Mouse (Mus musculus) layer of hippocampus, postnatal 36 days (tissue): Measurements from ENCODE around the gene Inpp5f. TPM values are rescaled to one million over a fixed set of nuclear protein-coding genes. Genes with fewer than 3 reads are reported as not detected.
A peak's percentile ranks its signal among the peaks of the same experiment; 100 is the strongest.
"Not testable (repeated sequence)": the region's sequence is repeated elsewhere in the genome, so short reads cannot be mapped to it uniquely, and the experiment has no call there.

Experiments
- DNase-seq, 2 experiments: peaks; one replicate each; pipeline ENCODE4 v3.0.0; 2022
- total RNA-seq, 2 experiments: library from RNA; stranded (reverse); gene quantifications; 2 replicates each; pipeline ENCODE4 v1.2.3; 2021

Gene Inpp5f
- total RNA-seq, 2 experiments from 2014 or later: 113 to 130 TPM

GRCm38 (mm10) chr7:128592936-128593241 lies 18.2 kb upstream of the Inpp5f start:
- no peak for DNase-seq

- no peak for DNase-seq
These were observed 14.9 kb upstream of the Inpp5f start for GRCm38 (mm10) chr7:128596274-128596673.

- DNase-seq: no peak
These were observed 12.1 kb upstream of the Inpp5f start for GRCm38 (mm10) chr7:128599072-128599471.

- no peak for DNase-seq
These were observed 9.3 kb upstream of the Inpp5f start for GRCm38 (mm10) chr7:128601826-128602225.

DNA sequence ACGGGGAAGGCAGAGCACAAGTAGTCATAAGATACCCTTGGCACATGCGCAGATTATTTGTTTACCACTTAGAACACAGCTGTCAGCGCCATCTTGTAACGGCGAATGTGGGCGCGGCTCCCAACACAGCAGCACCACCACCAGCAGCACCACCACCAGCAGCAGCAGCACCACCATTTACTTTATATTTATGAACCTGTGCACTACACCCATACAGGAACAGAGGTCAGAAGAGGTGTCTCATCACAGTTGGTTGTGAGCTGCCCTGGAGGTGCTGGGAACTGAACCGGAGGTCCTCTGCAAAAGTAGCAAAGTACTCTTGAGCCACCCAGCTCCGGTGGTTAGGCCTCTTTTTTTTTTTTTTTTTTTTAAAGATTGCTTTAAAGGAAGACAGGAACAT lies 1.2 kb upstream of the Inpp5f start:
- not testable (repeated sequence) for DNase-seq

DNA sequence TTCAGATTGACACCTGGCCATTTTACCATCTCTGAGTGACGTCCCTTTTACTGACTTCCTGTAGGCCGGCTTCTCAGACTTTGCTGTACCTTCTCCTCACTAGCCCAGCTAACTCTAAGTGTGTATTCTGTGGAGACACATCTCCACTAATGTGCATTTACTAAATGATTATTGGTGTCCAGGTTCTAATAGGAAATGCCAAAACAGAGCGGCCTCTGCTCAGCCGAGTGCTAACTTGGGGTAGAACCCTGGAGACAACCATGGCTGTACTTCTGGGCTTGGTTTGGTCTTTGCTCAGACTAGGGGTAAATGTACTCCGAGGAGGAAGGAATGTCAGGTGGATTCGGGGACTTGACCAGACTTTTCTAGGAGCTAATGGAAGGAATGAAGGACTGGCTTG lies 638 bp upstream of the Inpp5f start:
- DNase-seq: no peak

DNA sequence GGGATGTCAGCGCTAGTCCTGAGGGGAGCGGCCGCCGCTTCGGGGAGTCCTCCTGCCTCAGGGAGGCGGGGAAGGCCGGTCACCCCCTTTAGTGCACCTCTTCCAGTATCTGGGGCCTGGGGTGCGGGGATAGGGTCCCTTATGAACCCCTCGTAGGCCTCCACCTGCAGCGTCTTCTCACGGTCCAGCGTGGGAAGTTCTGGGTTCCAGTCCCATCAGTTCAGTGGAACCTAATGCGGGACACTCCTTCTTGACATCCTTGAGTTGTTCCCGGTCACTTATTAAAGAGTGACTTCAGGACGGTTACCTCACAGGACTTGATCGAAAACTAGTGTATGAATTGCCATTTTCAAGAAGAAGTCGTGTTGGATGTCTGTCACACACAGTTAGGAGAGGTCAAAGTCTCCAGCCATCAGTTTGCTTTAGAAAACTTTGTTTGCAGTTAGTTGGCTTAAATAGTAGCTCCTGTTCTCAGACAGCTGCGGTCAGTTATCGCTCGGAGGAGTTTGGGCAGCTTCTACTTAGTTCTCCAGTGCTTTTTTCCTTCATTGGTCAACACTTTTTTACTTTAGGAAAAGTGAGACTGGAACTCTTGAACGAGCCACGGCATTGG lies 777 bp downstream of the Inpp5f start:
- no peak for DNase-seq

- no peak for DNase-seq
These were observed 1.5 kb downstream of the Inpp5f start for GRCm38 (mm10) chr7:128612521-128613181.

DNA sequence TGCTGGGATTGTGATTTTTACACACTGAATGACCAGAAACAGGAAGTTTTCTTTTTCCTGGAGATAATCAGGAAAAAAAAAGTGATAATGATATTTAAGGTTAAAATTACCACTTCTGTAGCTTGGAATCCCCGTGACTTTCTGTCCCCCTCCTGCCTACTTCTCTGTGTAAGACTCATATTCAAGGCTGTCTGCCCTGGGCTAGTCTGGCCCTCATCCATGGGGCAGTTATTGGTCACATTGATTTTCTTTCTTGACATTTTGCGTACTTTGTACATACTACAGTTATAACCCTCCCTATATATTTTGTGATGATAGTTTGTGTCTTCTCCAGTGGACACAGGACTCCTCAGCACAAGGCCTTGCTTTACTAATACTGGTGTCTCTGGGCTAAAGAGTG lies 2.5 kb downstream of the Inpp5f start:
- no peak for DNase-seq

- DNase-seq: no peak
These were observed 6.5 kb downstream of the Inpp5f start for GRCm38 (mm10) chr7:128617587-128617986.

DNA sequence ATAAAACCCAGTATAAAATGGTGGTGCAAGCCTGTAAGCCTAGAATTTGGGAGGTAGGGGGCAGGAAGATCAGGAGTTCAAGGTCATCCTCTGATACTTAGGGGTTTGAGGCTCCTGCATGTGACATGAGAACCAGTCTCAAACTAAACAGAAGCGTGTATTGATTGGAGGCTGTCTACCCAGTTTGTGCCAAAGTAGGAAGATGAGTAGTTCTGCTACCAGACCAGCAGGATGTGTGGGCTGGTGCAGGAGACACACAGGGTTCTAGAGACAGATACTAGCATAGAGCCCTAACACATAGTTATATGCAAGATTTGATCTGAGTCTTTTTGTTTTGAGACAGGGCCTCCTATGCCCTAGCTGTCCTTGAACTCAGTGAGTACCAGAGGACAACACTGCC lies 9.1 kb downstream of the Inpp5f start:
- no peak for DNase-seq

GRCm38 (mm10) chr7:128622266-128622961 lies 11.3 kb downstream of the Inpp5f start:
- DNase-seq: peak; percentile 22 to 33

DNA sequence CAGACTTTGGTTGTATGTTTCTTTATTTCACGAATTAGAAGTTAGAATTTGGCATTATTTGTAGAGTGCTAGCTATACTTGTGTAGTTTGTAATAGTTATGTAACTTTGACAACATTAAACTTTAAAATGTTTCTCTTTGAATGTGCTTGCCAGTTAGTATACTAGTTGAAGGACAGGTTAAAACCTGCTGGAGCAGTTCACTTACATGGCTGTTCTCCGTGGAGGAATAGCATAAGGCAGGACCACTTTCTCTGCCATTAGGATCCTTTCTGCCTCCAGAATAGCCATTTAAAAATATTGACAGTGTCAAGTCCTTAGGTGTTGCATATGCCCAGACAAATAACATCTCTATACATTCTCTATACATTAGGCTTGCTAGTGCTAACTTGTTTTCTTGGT lies 11.9 kb downstream of the Inpp5f start:
- DNase-seq: no peak

DNA sequence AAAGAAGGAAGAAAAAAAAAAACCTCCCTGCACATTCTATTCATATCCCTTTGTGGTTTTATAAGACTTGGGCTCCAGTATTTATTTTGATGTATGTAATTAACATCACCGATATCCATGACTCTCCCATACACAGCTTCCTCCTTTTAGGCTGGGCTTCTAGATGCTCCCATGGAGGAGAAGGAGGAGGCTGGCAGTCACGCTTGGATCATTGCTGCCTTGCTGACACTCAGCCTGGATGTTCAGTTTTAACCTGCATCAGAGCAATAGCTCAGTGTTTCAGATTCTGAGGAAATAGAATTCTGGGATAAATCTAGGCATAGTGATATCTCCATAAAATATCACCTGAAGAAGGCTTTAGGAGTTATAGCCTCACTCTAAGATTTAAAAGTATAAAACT lies 14.3 kb downstream of the Inpp5f start:
- no peak for DNase-seq

DNA sequence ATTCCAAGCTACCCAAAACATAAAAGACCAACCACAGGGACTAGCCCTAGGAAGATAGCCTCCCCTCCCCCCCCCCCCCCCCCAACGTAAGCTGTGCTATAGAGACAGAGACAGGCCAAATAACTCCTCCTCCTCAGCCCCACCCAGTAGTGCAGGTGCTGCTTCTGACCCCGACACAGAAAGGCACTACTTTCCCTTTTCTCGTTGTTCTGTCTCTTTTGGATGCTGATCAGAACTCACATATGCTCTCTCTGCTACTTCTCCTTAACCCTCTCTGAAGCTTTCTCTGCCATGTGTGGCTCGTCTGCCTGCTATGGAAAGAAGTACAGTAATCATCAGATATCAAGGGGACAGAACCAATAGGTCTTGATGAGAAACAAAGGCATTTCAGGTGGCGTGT lies 15.5 kb downstream of the Inpp5f start:
- DNase-seq: no peak

DNA sequence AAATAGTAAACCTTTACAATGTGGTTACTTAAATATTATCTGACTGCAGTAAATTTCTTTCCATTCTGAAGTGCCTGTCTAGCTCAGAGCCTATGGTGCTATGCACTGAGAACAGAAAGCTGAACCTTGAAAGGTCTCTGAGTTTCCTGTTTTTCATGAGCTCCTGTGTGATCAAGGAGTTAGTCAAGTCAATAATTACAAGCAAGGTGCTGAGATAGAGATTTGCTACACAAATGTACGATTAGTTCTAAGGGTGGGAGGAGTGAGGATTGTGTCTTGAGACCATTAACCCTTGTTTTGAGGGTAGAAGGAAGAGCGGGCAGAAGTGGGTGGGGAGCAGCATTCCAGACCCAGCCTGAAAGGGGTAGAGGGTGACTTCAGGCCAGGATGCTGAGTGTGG lies 16.1 kb downstream of the Inpp5f start:
- no peak for DNase-seq

GRCm38 (mm10) chr7:128627723-128628122 lies 16.6 kb downstream of the Inpp5f start:
- DNase-seq: no peak

GRCm38 (mm10) chr7:128633156-128633555 lies 22.0 kb downstream of the Inpp5f start:
- no peak for DNase-seq

- no peak for DNase-seq
These were observed 28.9 kb downstream of the Inpp5f start for GRCm38 (mm10) chr7:128639925-128640485.

GRCm38 (mm10) chr7:128641571-128641970 lies 30.4 kb downstream of the Inpp5f start:
- DNase-seq: peak in 1 of 2 experiments; percentile 30

DNA sequence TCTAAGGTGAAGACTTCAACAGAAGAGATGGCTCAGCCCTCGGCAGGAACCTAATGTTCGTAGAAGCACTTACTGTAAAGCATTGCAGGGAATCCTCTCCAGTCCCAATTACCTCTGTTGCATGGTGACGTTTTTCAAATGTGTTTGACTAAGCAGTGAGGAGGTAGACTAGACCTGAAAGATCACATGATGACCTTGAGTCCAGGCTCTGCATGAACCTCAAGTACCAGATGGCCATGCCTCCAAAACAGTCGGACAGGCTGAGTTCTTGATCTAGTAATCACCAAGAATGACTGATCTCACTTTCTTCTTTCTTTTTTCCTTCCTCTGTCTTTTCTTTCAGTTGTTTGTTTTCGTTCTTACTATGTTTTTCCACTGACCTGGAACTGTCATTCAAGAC lies 31.3 kb downstream of the Inpp5f start:
- no peak for DNase-seq

DNA sequence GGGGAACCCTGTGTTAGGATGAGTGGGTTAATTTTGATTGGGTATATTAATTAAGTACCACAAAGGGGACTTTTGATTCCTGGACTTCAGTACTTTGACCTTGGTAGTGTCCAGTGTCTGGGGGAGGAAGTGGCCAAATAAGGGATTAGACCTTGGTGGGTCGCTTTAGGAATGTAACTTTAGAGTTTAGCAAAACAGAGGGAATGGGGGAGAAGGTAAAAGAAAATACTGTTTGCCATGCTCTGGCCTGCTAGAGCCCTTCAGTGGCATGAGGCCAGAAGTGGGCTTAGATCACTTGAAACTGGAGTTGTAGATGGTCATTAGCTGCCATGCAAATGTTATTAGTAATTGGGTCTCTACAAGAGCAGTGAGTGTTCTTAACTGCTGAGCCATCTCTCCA lies 45.8 kb downstream of the Inpp5f start:
- no peak for DNase-seq

GRCm38 (mm10) chr7:128663906-128664305 lies 52.8 kb downstream of the Inpp5f start:
- no peak for DNase-seq

- DNase-seq: no peak
These were observed 53.8 kb downstream of the Inpp5f start for GRCm38 (mm10) chr7:128664861-128665377.
